In genomic region chr7:99365069-99365468, GRCm38 (mm10) we compare ENCODE assay signal across 9 mouse cellular contexts. TPM values are rescaled to one million over a fixed set of nuclear protein-coding genes. Genes with fewer than 3 reads are reported as not detected.
DNase-seq lines count a peak whose midpoint lies in the region; ATAC-seq and TF ChIP-seq lines count a peak whose summit lies in the region.
"Had no signal": no experiment of that assay in that cellular context is flagged by ENCODE, and none has a peak within 500 bp of the region (broad histone marks: within the 10 kb centered on the region; RNA-seq: fewer than 3 reads in every experiment).

No protein-coding gene starts in this region.

- no peak overlapping the region for H3K9ac ChIP-seq in liver, adult 2 months (ENCODE audit: low read depth, low read length)
- H3K9ac ChIP-seq in liver, embryonic 12.5 days = no peak overlapping the region
- no peak overlapping the region for H3K9ac ChIP-seq in forebrain, embryonic 14.5 days (ENCODE audit: low read length)
- 0 out of 2 replicates have a peak overlapping the region, but pooled peaks have one; percentile 22 for H3K9ac ChIP-seq in hindbrain, embryonic 14.5 days
- H3K9ac ChIP-seq in liver, postnatal 0 days (replicated peaks) = no peak overlapping the region
- H3K9ac ChIP-seq in neural tube, embryonic 14.5 days (replicated peaks; ENCODE audit: low read depth, low read length) = no peak overlapping the region
- H3K9ac ChIP-seq: embryonic facial prominence, embryonic 13.5 days had no signal

- H3K27me3 ChIP-seq in liver, adult 2 months (ENCODE audit: control insufficient read depth, insufficient read depth, low read length) = no peaks in the 10 kb centered on the region
- H3K27me3 ChIP-seq in liver, embryonic 12.5 days (replicated peaks) = 0 out of 2 replicates have a peak, but pooled peaks cover 6% of the 10 kb centered on the region
- no peaks in the 10 kb centered on the region for H3K27me3 ChIP-seq in forebrain, embryonic 14.5 days (replicated peaks; ENCODE audit: control insufficient read depth, insufficient read depth, low read length)
- H3K27me3 ChIP-seq in hindbrain, embryonic 14.5 days (ENCODE audit: control insufficient read depth, insufficient read depth, low read length) = no peaks in the 10 kb centered on the region
- H3K27me3 ChIP-seq in liver, postnatal 0 days (ENCODE audit: insufficient read depth, low read length) = no peaks in the 10 kb centered on the region
- H3K27me3 ChIP-seq in neural tube, embryonic 14.5 days (ENCODE audit: control insufficient read depth, insufficient read depth, low read length) = no peaks in the 10 kb centered on the region
- H3K27me3 ChIP-seq: embryonic facial prominence, embryonic 13.5 days had no signal

- no peak for ATAC-seq in liver, embryonic 12.5 days
- ATAC-seq in forebrain, embryonic 14.5 days = peak; percentile 68
- ATAC-seq in hindbrain, embryonic 14.5 days (ENCODE audit: low FRiP score) = 0 out of 2 replicates have a peak, but pooled peaks have one; percentile 35
- ATAC-seq in liver, postnatal 0 days = no peak
- ATAC-seq in neural tube, embryonic 14.5 days (ENCODE audit: low read depth) = peak; percentile 45

- TF ChIP-seq POLR2A in liver, adult 2 months (IDR thresholded peaks at IDR 0.05; ENCODE audit: extremely low read depth, insufficient read depth, low read length) = no peak
- no peak for TF ChIP-seq POLR2A in bone marrow, adult 2 months (IDR thresholded peaks at IDR 0.05; ENCODE audit: borderline replicate concordance, control insufficient read depth, low read depth, low read length)

- no peak for TF ChIP-seq EP300 in liver, postnatal 0 days (IDR thresholded peaks at IDR 0.05; ENCODE audit: low read depth)

- H3K27ac ChIP-seq in liver, adult 2 months (replicated peaks; ENCODE audit: insufficient read depth, low read depth, low read length) = no peak overlapping the region
- no peak overlapping the region for H3K27ac ChIP-seq in liver, embryonic 12.5 days
- no peak overlapping the region for H3K27ac ChIP-seq in bone marrow, adult 2 months (ENCODE audit: control insufficient read depth, insufficient read depth, low read depth, low read length, poor library complexity)
- no peak overlapping the region for H3K27ac ChIP-seq in forebrain, embryonic 14.5 days (ENCODE audit: low read depth, low read length)
- no peak overlapping the region for H3K27ac ChIP-seq in hindbrain, embryonic 14.5 days
- no peak overlapping the region for H3K27ac ChIP-seq in liver, postnatal 0 days (ENCODE audit: low read depth)
- H3K27ac ChIP-seq in neural tube, embryonic 14.5 days (ENCODE audit: low read depth, low read length) = no peak overlapping the region
- H3K27ac ChIP-seq: embryonic facial prominence, embryonic 13.5 days had no signal

- peak; percentile 43 for DNase-seq in liver, adult 2 months (ENCODE audit: extremely low read depth, low read depth, low spot score)
- peak; percentile 90 for DNase-seq in forebrain, embryonic 14.5 days (ENCODE audit: low spot score)
- DNase-seq in hindbrain, embryonic 14.5 days (ENCODE audit: low spot score) = peak; percentile 89
- peak; percentile 62 for DNase-seq in liver, postnatal 0 days
- no peak for DNase-seq in T-cell, adult 2 months (ENCODE audit: low spot score)

- peak; percentile 88 for TF ChIP-seq CTCF in liver, adult 2 months (IDR thresholded peaks at IDR 0.05; ENCODE audit: low read depth, low read length)
- TF ChIP-seq CTCF in bone marrow, adult 2 months (IDR thresholded peaks at IDR 0.05; ENCODE audit: control insufficient read depth, insufficient read depth, low read length) = peak; percentile 82
- peak; percentile 91 for TF ChIP-seq CTCF in liver, postnatal 0 days (IDR thresholded peaks at IDR 0.05; ENCODE audit: low read depth)

- no peaks in the 10 kb centered on the region for H3K36me3 ChIP-seq in liver, adult 2 months (ENCODE audit: control insufficient read depth, insufficient read depth, low read length)
- H3K36me3 ChIP-seq in liver, embryonic 12.5 days = no peaks in the 10 kb centered on the region
- no peaks in the 10 kb centered on the region for H3K36me3 ChIP-seq in forebrain, embryonic 14.5 days (ENCODE audit: control insufficient read depth, insufficient read depth, low read length)
- H3K36me3 ChIP-seq in hindbrain, embryonic 14.5 days (replicated peaks; ENCODE audit: control insufficient read depth, insufficient read depth) = no peaks in the 10 kb centered on the region
- H3K36me3 ChIP-seq in liver, postnatal 0 days (replicated peaks; ENCODE audit: insufficient read depth, low read length) = no peaks in the 10 kb centered on the region
- H3K36me3 ChIP-seq in neural tube, embryonic 14.5 days (ENCODE audit: control insufficient read depth, insufficient read depth, low read length) = no peaks in the 10 kb centered on the region
- H3K36me3 ChIP-seq: embryonic facial prominence, embryonic 13.5 days had no signal

- no peaks in the 10 kb centered on the region for H3K79me2 ChIP-seq in liver, adult 2 months (ENCODE audit: control insufficient read depth, insufficient read depth, low read length)

- 0% methylated on average over 5 of the region's 5 CpGs for WGBS in liver, adult 2 months
- WGBS in liver, embryonic 12.5 days (ENCODE audit: insufficient replicate concordance) = 2% methylated on average over 5 of the region's 5 CpGs
- WGBS in bone marrow, adult 2 months = under 1% methylated on average over 5 of the region's 5 CpGs
- WGBS in forebrain, embryonic 14.5 days = 2% methylated on average over 5 of the region's 5 CpGs
- 2% methylated on average over 5 of the region's 5 CpGs for WGBS in hindbrain, embryonic 14.5 days
- under 1% methylated on average over 5 of the region's 5 CpGs for WGBS in liver, postnatal 0 days (ENCODE audit: insufficient replicate concordance)
- WGBS in neural tube, embryonic 14.5 days = 0% methylated on average over 5 of the region's 5 CpGs

- no peak overlapping the region for H3K4me3 ChIP-seq in liver, adult 2 months (ENCODE audit: insufficient read depth, low read depth, low read length)
- H3K4me3 ChIP-seq in liver, embryonic 12.5 days = no peak overlapping the region
- no peak overlapping the region for H3K4me3 ChIP-seq in bone marrow, adult 2 months (replicated peaks; ENCODE audit: control insufficient read depth, low read depth, low read length)
- H3K4me3 ChIP-seq in forebrain, embryonic 14.5 days (ENCODE audit: low read depth, low read length) = no peak overlapping the region
- H3K4me3 ChIP-seq in hindbrain, embryonic 14.5 days (replicated peaks; ENCODE audit: low read length) = no peak overlapping the region
- H3K4me3 ChIP-seq in liver, postnatal 0 days (ENCODE audit: low read depth, low read length) = no peak overlapping the region
- no peak overlapping the region for H3K4me3 ChIP-seq in neural tube, embryonic 14.5 days (ENCODE audit: low read depth, low read length)
- H3K4me3 ChIP-seq: embryonic facial prominence, embryonic 13.5 days had no signal

- no peaks in the 10 kb centered on the region for H3K4me1 ChIP-seq in liver, adult 2 months (ENCODE audit: control insufficient read depth, insufficient read depth, low read length)
- peaks cover 5% of the 10 kb centered on the region for H3K4me1 ChIP-seq in liver, embryonic 12.5 days
- H3K4me1 ChIP-seq in bone marrow, adult 2 months (ENCODE audit: control insufficient read depth, insufficient read depth, low read length) = no peaks in the 10 kb centered on the region
- H3K4me1 ChIP-seq in forebrain, embryonic 14.5 days (ENCODE audit: control insufficient read depth, insufficient read depth, low read length) = peaks cover 6% of the 10 kb centered on the region
- H3K4me1 ChIP-seq in hindbrain, embryonic 14.5 days (replicated peaks; ENCODE audit: control insufficient read depth, insufficient read depth, low read length) = peaks cover 20% of the 10 kb centered on the region
- H3K4me1 ChIP-seq in liver, postnatal 0 days (ENCODE audit: insufficient read depth) = peaks cover 4% of the 10 kb centered on the region; the same call in 1 of the 2 replicates
- peaks cover 9% of the 10 kb centered on the region for H3K4me1 ChIP-seq in neural tube, embryonic 14.5 days (ENCODE audit: control insufficient read depth, insufficient read depth, low read length)

- H3K9me3 ChIP-seq in liver, embryonic 12.5 days (replicated peaks) = no peaks in the 10 kb centered on the region
- no peaks in the 10 kb centered on the region for H3K9me3 ChIP-seq in forebrain, embryonic 14.5 days (replicated peaks; ENCODE audit: control insufficient read depth, low read length)
- no peaks in the 10 kb centered on the region for H3K9me3 ChIP-seq in hindbrain, embryonic 14.5 days (ENCODE audit: control insufficient read depth, low read length)
- no peaks in the 10 kb centered on the region for H3K9me3 ChIP-seq in liver, postnatal 0 days (ENCODE audit: low read length)
- H3K9me3 ChIP-seq in neural tube, embryonic 14.5 days (ENCODE audit: control insufficient read depth, low read length) = no peaks in the 10 kb centered on the region
- H3K9me3 ChIP-seq: embryonic facial prominence, embryonic 13.5 days had no signal

- H3K4me2 ChIP-seq in liver, embryonic 12.5 days = no peak overlapping the region
- H3K4me2 ChIP-seq in forebrain, embryonic 14.5 days (ENCODE audit: low read length) = no peak overlapping the region
- H3K4me2 ChIP-seq in hindbrain, embryonic 14.5 days (replicated peaks) = peak overlapping the region; percentile 39
- no peak overlapping the region for H3K4me2 ChIP-seq in liver, postnatal 0 days (ENCODE audit: low read depth, low read length)
- peak overlapping the region; percentile 1; the same call in 1 of the 2 replicates for H3K4me2 ChIP-seq in neural tube, embryonic 14.5 days (ENCODE audit: low read depth, low read length)
- H3K4me2 ChIP-seq: embryonic facial prominence, embryonic 13.5 days had no signal

RNA-seq across cellular contexts. Expression of gene Serpinh1, which starts 12.0 kb away (rescaled TPM):
- 16.2 and 22.2 TPM in 2 replicates for total RNA-seq in liver, adult 2 months (2014; rRNA removed)
- 11.7 and 14.5 TPM in 2 replicates for polyA plus RNA-seq in liver, adult 2 months (2012; rRNA removed)
- polyA plus RNA-seq in liver, embryonic 12.5 days (2016; fragmentation: Nextera tagmentation; extraction: Ambion mirVana) = 249 and 251 TPM in 2 replicates
- polyA plus RNA-seq in bone marrow, adult 2 months (2011; ENCODE audit: insufficient read depth, insufficient read length, low replicate concordance, missing spikeins) = 12.1 and 47.9 TPM in 2 replicates
- polyA plus RNA-seq in forebrain, embryonic 14.5 days (2014; fragmentation: Nextera tagmentation; extraction: Ambion mirVana) = 102 and 115 TPM in 2 replicates
- 122 and 128 TPM in 2 replicates for polyA plus RNA-seq in hindbrain, embryonic 14.5 days (2014; fragmentation: Nextera tagmentation; extraction: Ambion mirVana)
- 24.0 and 29.6 TPM in 2 replicates for polyA plus RNA-seq in liver, postnatal 0 days (2015; fragmentation: Nextera tagmentation; extraction: Ambion mirVana)
- 38.7 and 139 TPM in 2 replicates for polyA plus RNA-seq in neural tube, embryonic 14.5 days (2014; fragmentation: Nextera tagmentation; extraction: Ambion mirVana)

RNA-seq across cellular contexts. Expression of gene Gdpd5, which starts 16.1 kb away (rescaled TPM):
- total RNA-seq in liver, adult 2 months (2014; rRNA removed) = 0.28 and 0.67 TPM in 2 replicates
- polyA plus RNA-seq in liver, adult 2 months (2012; rRNA removed) = 0.71 and 1.7 TPM in 2 replicates
- polyA plus RNA-seq in liver, embryonic 12.5 days (2016; fragmentation: Nextera tagmentation; extraction: Ambion mirVana) = 2.6 and 3.1 TPM in 2 replicates
- polyA plus RNA-seq in bone marrow, adult 2 months (2011; ENCODE audit: insufficient read depth, insufficient read length, low replicate concordance, missing spikeins) = 0.54 and 1.5 TPM in 2 replicates
- 26.8 and 34.5 TPM in 2 replicates for polyA plus RNA-seq in forebrain, embryonic 14.5 days (2014; fragmentation: Nextera tagmentation; extraction: Ambion mirVana)
- polyA plus RNA-seq in hindbrain, embryonic 14.5 days (2014; fragmentation: Nextera tagmentation; extraction: Ambion mirVana) = 37.7 and 46.2 TPM in 2 replicates
- 1.7 TPM in 2 replicates for polyA plus RNA-seq in liver, postnatal 0 days (2015; fragmentation: Nextera tagmentation; extraction: Ambion mirVana)
- 38.1 and 47.9 TPM in 2 replicates for polyA plus RNA-seq in neural tube, embryonic 14.5 days (2014; fragmentation: Nextera tagmentation; extraction: Ambion mirVana)

Comparison
In these comparisons a context has a peak if more than half of its experiments do, and no peak if none do; other contexts are left out.
1. ATAC-seq: peak in forebrain, embryonic 14.5 days (single experiment), hindbrain, embryonic 14.5 days (single experiment) and neural tube, embryonic 14.5 days (single experiment); none in liver, embryonic 12.5 days (single experiment) and liver, postnatal 0 days (single experiment).
2. H3K4me2 ChIP-seq: peak in hindbrain, embryonic 14.5 days (single experiment) and neural tube, embryonic 14.5 days (single experiment); none in liver, embryonic 12.5 days (single experiment), forebrain, embryonic 14.5 days (single experiment) and liver, postnatal 0 days (single experiment).
3. Peak in every context shown above with its lines, with median percentiles within 50 percentile points of each other: CTCF ChIP-seq.